Mouse (Mus musculus): ENCODE results near the gene Slc25a39. TPM values are rescaled to one million over a fixed set of nuclear protein-coding genes. Genes with fewer than 3 reads are reported as not detected.
"Not testable (repeated sequence)": the region's sequence is repeated elsewhere in the genome, so short reads cannot be mapped to it uniquely, and the experiment has no call there.

Slc25a39 gene
- polyA plus RNA-seq, 1 experiment from 2014 or later: 390 TPM

GRCm38 (mm10) chr11:102366103-102366502 is 41.6 kb downstream of the Slc25a39 start, which contains the start of gene Slc4a1:
Gene Slc4a1 (minus strand): TSS chr11:102366203.
- not testable (repeated sequence) for ATAC-seq (ENCODE audit: low read depth); DNase-seq; H3K9me3 ChIP-seq (replicated peaks)
- H3K4me2 ChIP-seq: peak within 1 kb of the TSS; percentile 72
- H3K9ac ChIP-seq: peak within 1 kb of the TSS; percentile 99
- H3K27me3 ChIP-seq: peaks cover 31% of the 10 kb centered on the region
- H3K4me1 ChIP-seq (replicated peaks): peaks cover 77% of the 10 kb centered on the region
- H3K27ac ChIP-seq: peak within 1 kb of the TSS; percentile 99
- 62% methylated on average over 8 of the region's 8 CpGs for WGBS (ENCODE audit: insufficient replicate concordance)
- peaks cover 30% of the 10 kb centered on the region for H3K36me3 ChIP-seq
- peak within 1 kb of the TSS; percentile 84 for H3K4me3 ChIP-seq (replicated peaks)

- peak overlapping the region; percentile 72 for H3K4me2 ChIP-seq
- DNase-seq: peak; percentile 61
- peaks cover 77% of the 10 kb centered on the region for H3K4me1 ChIP-seq (replicated peaks)
- H3K4me3 ChIP-seq (replicated peaks): peak overlapping the region; percentile 48
- peaks cover 31% of the 10 kb centered on the region for H3K27me3 ChIP-seq
- 27% methylated on average over 4 of the region's 4 CpGs for WGBS (ENCODE audit: insufficient replicate concordance)
- peak overlapping the region; percentile 98 for H3K27ac ChIP-seq
- H3K9me3 ChIP-seq (replicated peaks): no peaks in the 10 kb centered on the region
- H3K9ac ChIP-seq: peak overlapping the region; percentile 93
- ATAC-seq (ENCODE audit: low read depth): peak; percentile 6
- H3K36me3 ChIP-seq: peaks cover 34% of the 10 kb centered on the region
Observed at GRCm38 (mm10) chr11:102365699-102366098, 42.0 kb downstream of the Slc25a39 start.

DNA sequence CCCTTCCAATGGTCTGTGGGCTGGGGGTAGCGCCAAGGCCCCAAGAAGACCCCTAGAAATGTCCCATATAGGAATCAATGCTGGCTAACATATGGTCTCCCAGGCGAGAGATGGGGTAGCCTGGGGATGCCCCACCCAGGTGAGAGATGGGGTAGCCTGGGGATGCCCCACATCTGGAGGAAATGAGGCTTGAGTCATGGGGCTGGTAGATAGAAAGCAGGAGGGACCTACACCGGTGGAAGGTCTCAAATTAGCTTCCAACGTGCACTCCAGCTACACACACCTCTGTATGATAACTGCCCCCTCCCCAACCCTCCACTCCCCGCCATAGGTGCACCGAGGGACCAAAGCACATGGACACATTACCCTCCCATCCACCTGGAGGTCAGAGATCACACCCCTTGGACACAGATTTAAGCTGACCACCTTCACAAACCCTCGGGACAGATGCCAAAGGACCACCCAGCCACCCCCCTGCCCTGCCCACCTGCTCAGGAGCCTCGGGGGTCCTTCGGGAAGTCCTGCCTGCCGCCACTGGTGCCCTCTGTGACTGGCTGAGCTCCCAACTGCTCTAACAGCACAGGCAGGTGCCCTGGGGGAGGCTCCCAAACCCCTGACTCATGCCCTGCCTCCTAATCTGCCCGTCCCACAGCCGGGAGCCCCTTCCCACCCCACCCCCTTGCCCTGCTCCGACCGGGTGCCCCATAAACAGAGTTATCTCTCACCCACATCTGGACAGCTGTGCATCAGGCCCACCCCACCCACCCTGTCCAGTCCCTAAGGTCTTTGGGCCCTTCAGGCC is 43.0 kb downstream of the Slc25a39 start:
- DNase-seq: peak; percentile 91
- WGBS (ENCODE audit: insufficient replicate concordance): 30% methylated on average over 14 of the region's 14 CpGs

DNA sequence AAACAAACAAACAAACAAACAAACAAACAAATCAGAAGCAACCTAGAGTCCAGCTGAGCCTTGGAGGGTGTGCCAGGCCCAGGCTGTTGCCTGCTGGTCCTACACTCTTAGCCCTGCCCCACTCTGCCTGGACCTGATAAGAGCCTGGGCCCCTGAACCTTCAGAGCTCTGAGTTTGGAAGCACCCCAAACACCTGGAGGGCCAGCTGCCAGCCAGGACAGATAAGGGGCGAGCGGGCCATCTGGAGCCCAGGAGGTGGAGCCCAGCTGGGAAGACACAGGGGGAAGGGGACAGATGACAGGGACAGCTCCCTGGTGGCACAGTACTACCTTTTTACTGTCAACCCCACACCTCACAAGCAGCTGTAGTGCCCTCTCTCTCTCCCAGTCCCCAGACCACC is 44.1 kb downstream of the Slc25a39 start:
- Histone ChIP-seq H3K36me3 (peaks cover 54% of the 10 kb centered on the region), H3K27ac (peak overlapping the region; percentile 99), H3K27me3 (peaks cover 38% of the 10 kb centered on the region), H3K4me2 (peak overlapping the region; percentile 87), H3K9me3 (replicated peaks) (no peaks in the 10 kb centered on the region), H3K4me1 (replicated peaks) (peaks cover 77% of the 10 kb centered on the region), H3K4me3 (replicated peaks) (peak overlapping the region; percentile 84), H3K9ac (peak overlapping the region; percentile 99)
- WGBS (ENCODE audit: insufficient replicate concordance): 0% methylated on average over 2 of the region's 2 CpGs
- DNase-seq (peak; percentile 96), ATAC-seq (ENCODE audit: low read depth) (peak; percentile 83)

More for the DNA sequence above, 43.0 kb downstream of the Slc25a39 start:
- peak overlapping the region; percentile 99 for H3K27ac ChIP-seq
- H3K9ac ChIP-seq: peak overlapping the region; percentile 99
- ATAC-seq (ENCODE audit: low read depth): peak; percentile 87
- peaks cover 77% of the 10 kb centered on the region for H3K4me1 ChIP-seq (replicated peaks)
- peak overlapping the region; percentile 84 for H3K4me3 ChIP-seq (replicated peaks)
- H3K9me3 ChIP-seq (replicated peaks): no peaks in the 10 kb centered on the region
- H3K4me2 ChIP-seq: peak overlapping the region; percentile 72
- H3K27me3 ChIP-seq: peaks cover 31% of the 10 kb centered on the region
- H3K36me3 ChIP-seq: peaks cover 43% of the 10 kb centered on the region

DNA sequence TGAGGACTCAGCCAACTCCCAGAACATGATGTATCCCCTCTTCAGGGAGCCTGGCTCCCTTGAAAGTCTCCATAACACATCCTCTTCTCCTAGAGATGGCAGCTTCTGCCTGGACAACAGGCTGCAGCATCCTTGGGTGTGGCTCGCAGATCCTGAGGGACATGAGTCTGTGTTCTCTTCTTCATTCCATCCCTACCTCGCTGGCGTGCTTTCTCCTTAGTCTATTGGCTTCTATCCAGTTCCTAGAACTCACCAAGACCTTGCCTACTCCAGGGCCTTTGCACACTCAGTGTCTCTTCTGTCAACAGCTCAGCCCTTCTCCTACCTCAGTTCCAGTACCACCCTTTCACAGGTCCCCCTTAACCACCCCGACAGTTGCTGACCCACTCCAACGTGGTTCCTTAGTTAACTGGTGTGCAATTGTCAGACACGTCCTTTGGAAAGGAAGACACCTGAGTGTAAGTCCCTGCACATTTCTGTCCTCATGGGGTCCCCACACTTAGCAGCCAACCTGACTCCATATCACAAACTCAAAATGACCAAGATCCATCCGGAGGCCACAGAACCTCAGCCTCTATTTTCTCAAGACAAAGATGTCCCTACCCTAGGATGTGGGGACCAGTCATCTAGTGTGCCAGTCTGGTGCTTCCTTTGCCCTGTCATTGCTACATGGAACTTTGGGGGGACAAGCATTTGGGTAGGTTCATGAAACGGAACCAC is 45.8 kb downstream of the Slc25a39 start:
- H3K4me1 ChIP-seq (replicated peaks): peaks cover 78% of the 10 kb centered on the region
- WGBS (ENCODE audit: insufficient replicate concordance): 64% methylated on average over 8 of the region's 8 CpGs
- DNase-seq: no peak
- peaks cover 71% of the 10 kb centered on the region for H3K36me3 ChIP-seq
- peak overlapping the region; percentile 99 for H3K9ac ChIP-seq
- H3K4me2 ChIP-seq: peak overlapping the region; percentile 87
- peaks cover 51% of the 10 kb centered on the region for H3K27me3 ChIP-seq
- no peak for ATAC-seq (ENCODE audit: low read depth)
- H3K4me3 ChIP-seq (replicated peaks): peak overlapping the region; percentile 84
- H3K9me3 ChIP-seq (replicated peaks): no peaks in the 10 kb centered on the region
- peak overlapping the region; percentile 99 for H3K27ac ChIP-seq

DNA sequence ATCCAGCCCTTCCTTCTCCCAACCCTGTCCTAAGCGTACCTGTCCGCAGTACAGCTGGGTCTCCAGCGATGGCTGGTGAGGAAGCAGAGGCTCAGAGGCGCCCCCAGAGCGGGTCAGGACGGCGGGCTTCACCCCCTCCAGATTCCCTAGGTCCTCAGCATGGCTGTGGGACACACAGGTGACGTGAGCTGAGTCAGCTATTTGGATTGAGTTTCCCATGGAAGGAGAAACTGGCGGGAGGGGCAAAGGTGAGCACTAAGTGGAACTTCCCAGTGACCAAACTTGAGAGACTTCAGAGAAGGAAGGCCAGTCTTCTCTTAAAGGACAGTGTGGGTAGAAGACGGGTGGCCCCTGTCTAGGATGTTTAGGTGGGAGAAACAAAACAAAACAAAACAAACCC is 49.4 kb downstream of the Slc25a39 start:
- 64% methylated on average over 10 of the region's 10 CpGs for WGBS (ENCODE audit: insufficient replicate concordance)
- H3K4me1 ChIP-seq (replicated peaks): peaks cover 95% of the 10 kb centered on the region
- H3K9ac ChIP-seq: peak overlapping the region; percentile 99
- peaks cover 100% of the 10 kb centered on the region for H3K36me3 ChIP-seq
- H3K9me3 ChIP-seq (replicated peaks): no peaks in the 10 kb centered on the region
- no peak for DNase-seq
- ATAC-seq (ENCODE audit: low read depth): no peak
- H3K4me2 ChIP-seq: peak overlapping the region; percentile 87
- peak overlapping the region; percentile 84 for H3K4me3 ChIP-seq (replicated peaks)
- H3K27ac ChIP-seq: peak overlapping the region; percentile 99
- peaks cover 71% of the 10 kb centered on the region for H3K27me3 ChIP-seq

DNA sequence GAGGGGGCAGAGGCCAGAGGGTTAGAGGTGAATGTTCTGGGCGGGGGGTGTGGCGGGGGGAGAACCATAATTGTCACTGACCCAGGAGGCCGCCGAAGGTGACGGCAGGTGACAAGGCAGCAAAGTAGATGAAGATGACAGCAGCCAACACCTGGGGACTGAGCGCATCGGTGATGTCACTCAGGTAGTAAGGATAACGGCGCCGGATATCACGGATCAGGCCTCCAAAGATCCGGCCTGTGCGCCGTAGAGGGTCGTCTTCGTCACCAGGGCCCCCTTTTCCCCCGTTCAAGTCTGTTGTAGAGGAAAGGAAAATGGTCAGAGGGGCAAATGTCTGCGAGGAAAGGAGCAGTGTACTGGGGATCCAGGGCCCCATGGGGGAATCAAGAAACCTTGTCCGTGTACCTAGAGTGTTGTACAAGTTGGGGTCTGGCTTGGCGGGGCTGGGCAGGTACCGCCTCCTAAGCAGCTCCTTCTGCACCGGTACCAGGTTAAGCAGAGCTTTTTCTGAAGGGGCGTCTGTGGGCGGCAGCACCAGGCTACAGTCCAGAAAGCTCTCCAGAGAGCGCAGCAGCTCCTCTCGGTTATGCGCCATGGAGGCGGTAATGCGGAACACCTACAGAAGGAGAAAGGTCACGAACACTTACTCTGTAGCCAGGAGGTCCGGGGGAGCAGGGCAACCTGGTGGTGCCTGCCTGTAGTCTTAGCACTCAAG is 51.0 kb downstream of the Slc25a39 start:
- WGBS (ENCODE audit: insufficient replicate concordance): 58% methylated on average over 31 of the region's 31 CpGs
- Histone ChIP-seq H3K27ac (peak overlapping the region; percentile 99), H3K9ac (peak overlapping the region; percentile 99), H3K4me2 (peak overlapping the region; percentile 87), H3K27me3 (peaks cover 73% of the 10 kb centered on the region), H3K9me3 (replicated peaks) (no peaks in the 10 kb centered on the region), H3K4me3 (replicated peaks) (peak overlapping the region; percentile 84), H3K4me1 (replicated peaks) (peaks cover 98% of the 10 kb centered on the region), H3K36me3 (peaks cover 100% of the 10 kb centered on the region)
- no peak for DNase-seq
- ATAC-seq (ENCODE audit: low read depth): no peak

DNA sequence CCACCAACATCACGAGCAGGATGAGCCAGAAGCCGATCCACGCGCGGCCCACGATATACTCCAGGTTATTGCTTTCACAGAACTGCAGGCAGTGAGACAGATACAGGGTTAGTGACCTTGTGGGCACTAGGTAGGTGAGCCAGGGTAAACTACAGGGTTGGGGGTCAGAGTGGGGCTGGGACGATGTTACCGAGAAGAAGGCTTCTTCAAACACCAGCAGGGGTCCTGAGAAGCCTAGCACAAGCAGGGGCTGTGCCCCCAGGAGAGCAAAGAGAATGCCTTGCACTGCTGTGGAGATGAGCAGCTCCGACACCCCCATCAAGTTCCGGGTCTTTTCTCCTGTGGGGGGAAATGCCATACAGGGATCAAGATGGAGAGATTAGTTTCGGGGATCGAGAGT is 51.6 kb downstream of the Slc25a39 start:
- WGBS (ENCODE audit: insufficient replicate concordance): 78% methylated on average over 12 of the region's 12 CpGs
- no peak for ATAC-seq (ENCODE audit: low read depth)
- Histone ChIP-seq H3K36me3 (peaks cover 100% of the 10 kb centered on the region), H3K27me3 (peaks cover 72% of the 10 kb centered on the region), H3K9ac (peak overlapping the region; percentile 99; the same call in 1 of the 2 replicates), H3K27ac (peak overlapping the region; percentile 99), H3K4me3 (replicated peaks) (peak overlapping the region; percentile 84), H3K9me3 (replicated peaks) (no peaks in the 10 kb centered on the region), H3K4me1 (replicated peaks) (peaks cover 98% of the 10 kb centered on the region), H3K4me2 (peak overlapping the region; percentile 87)
- no peak for DNase-seq

GRCm38 (mm10) chr11:102355501-102355900 is 52.2 kb downstream of the Slc25a39 start:
- H3K9me3 ChIP-seq (replicated peaks): no peaks in the 10 kb centered on the region
- H3K4me3 ChIP-seq (replicated peaks): peak overlapping the region; percentile 84
- 53% methylated on average over 3 of the region's 3 CpGs for WGBS (ENCODE audit: insufficient replicate concordance)
- H3K4me2 ChIP-seq: peak overlapping the region; percentile 87
- peaks cover 70% of the 10 kb centered on the region for H3K27me3 ChIP-seq
- ATAC-seq (ENCODE audit: low read depth): peak; percentile 30
- H3K27ac ChIP-seq: peak overlapping the region; percentile 99
- no peak for DNase-seq
- peaks cover 98% of the 10 kb centered on the region for H3K4me1 ChIP-seq (replicated peaks)
- H3K36me3 ChIP-seq: peaks cover 100% of the 10 kb centered on the region
- peak overlapping the region; percentile 99; the same call in 1 of the 2 replicates for H3K9ac ChIP-seq

DNA sequence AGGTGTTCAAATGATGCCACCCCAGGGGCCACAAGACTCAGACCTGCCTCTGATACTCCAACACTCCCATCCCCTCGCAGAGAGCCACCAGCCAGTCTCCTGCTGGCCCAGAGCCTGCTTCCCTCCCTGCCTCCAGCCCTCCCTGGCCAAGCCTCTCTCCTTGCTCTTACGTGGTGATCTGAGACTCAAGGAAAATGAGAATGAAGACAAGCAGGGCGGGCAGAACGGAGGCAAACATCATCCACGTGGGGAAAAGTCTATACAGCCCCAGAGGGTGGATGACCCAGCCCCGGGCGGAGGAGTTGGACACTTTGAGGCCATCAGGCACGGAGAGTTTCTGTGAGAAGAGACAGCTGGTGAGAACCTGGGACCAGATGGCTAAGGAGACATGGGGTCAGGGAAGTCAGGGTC is 54.7 kb downstream of the Slc25a39 start:
- H3K4me1 ChIP-seq (replicated peaks): peaks cover 90% of the 10 kb centered on the region

More for the DNA sequence above, 54.7 kb downstream of the Slc25a39 start:
- Histone ChIP-seq H3K4me3 (replicated peaks) (peak overlapping the region; percentile 28), H3K36me3 (peaks cover 98% of the 10 kb centered on the region), H3K27me3 (peaks cover 53% of the 10 kb centered on the region), H3K4me2 (peak overlapping the region; percentile 41), H3K9me3 (replicated peaks) (no peaks in the 10 kb centered on the region), H3K9ac (peak overlapping the region; percentile 51; the same call in 1 of the 2 replicates), H3K27ac (peak overlapping the region; percentile 80)
- ATAC-seq (ENCODE audit: low read depth) (no peak), DNase-seq (no peak)
- WGBS (ENCODE audit: insufficient replicate concordance): 42% methylated on average over 8 of the region's 8 CpGs
